19 mouse cellular contexts compared by ENCODE assay signal in the genomic region with DNA sequence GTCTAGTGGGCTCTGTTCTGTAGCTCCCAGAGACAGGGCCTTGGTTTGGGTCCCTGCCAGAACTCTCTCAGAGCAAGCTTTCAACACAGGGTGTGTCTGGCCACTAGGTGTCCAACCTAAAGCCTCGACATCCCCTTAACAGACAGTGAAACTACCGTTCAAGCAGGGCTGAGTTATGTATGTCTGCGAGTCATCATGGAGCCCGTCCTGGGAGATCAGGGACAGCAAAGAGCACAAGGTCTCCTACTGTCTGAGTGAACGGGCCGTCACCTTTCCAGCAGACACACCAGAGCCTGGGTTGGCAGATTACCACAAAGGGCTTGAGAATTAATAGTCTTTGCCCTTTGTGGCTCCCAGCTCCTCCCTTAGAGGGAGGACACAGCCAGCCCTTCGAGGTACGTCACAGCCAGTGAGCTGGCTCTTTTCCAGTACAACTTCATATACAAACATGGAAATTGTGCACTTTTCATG. TPM values are rescaled to one million over a fixed set of nuclear protein-coding genes. Genes with fewer than 3 reads are reported as not detected.
DNase-seq lines count a peak whose midpoint lies in the region; ATAC-seq and TF ChIP-seq lines count a peak whose summit lies in the region.
"Had no signal": no experiment of that assay in that cellular context is flagged by ENCODE, and none has a peak within 500 bp of the region (broad histone marks: within the 10 kb centered on the region; RNA-seq: fewer than 3 reads in every experiment).

No protein-coding gene starts in this region.

- H3K4me1 ChIP-seq in kidney, embryonic 14.5 days (ENCODE audit: control insufficient read depth, insufficient read depth, low read length), result peaks cover 11% of the 10 kb centered on the region; the same call in 1 of the 2 replicates
- peaks cover 0 to 8% of the 10 kb centered on the region in 2 experiments; a peak in 3 of 4 replicates for H3K4me1 ChIP-seq in CH12.LX (ENCODE audit: control insufficient read depth in 1 of 2, insufficient read depth in 2 of 2)
- H3K4me1 ChIP-seq: neural tube, embryonic 15.5 days had no signal

- H3K9me3 ChIP-seq in kidney, embryonic 14.5 days (ENCODE audit: control insufficient read depth, low read length), result no peaks in the 10 kb centered on the region
- H3K9me3 ChIP-seq in CH12.LX (replicated peaks; ENCODE audit: low read length), result no peaks in the 10 kb centered on the region
- H3K9me3 ChIP-seq: embryonic facial prominence, embryonic 12.5 days; liver, embryonic 15.5 days; midbrain, embryonic 15.5 days; neural tube, embryonic 15.5 days; stomach, embryonic 15.5 days had no signal

- peaks cover 8% of the 10 kb centered on the region; the same call in 1 of the 2 replicates for H3K36me3 ChIP-seq in kidney, embryonic 14.5 days (ENCODE audit: control insufficient read depth, insufficient read depth, low read length)
- H3K36me3 ChIP-seq in CH12.LX (replicated peaks in 1 of 2; ENCODE audit: control insufficient read depth in 1 of 2, insufficient read depth in 1 of 2, low read length in 1 of 2), result peaks cover 12 to 27% of the 10 kb centered on the region in 2 experiments
- H3K36me3 ChIP-seq: midbrain, embryonic 15.5 days; neural tube, embryonic 15.5 days had no signal

- peak; percentile 7 for TF ChIP-seq RAD21 in CH12.LX (IDR thresholded peaks at IDR 0.05; ENCODE audit: low read depth, low read length)

- H3K27ac ChIP-seq in kidney, embryonic 14.5 days (ENCODE audit: low read depth, low read length), result no peak overlapping the region
- no peak overlapping the region for H3K27ac ChIP-seq in CH12.LX (ENCODE audit: insufficient read depth, low read depth)
- H3K27ac ChIP-seq: embryonic facial prominence, embryonic 12.5 days; liver, embryonic 15.5 days; midbrain, embryonic 15.5 days; neural tube, embryonic 15.5 days; stomach, embryonic 15.5 days had no signal

- no peaks in the 10 kb centered on the region for H3K79me2 ChIP-seq in CH12.LX (replicated peaks; ENCODE audit: control insufficient read depth, extremely low read depth, insufficient read depth, poor library complexity, severe bottlenecking)

- no peak overlapping the region for H3K9ac ChIP-seq in kidney, embryonic 14.5 days (ENCODE audit: low read depth, low read length)
- no peak overlapping the region for H3K9ac ChIP-seq in CH12.LX (ENCODE audit: insufficient read depth, low read depth)
- H3K9ac ChIP-seq: embryonic facial prominence, embryonic 12.5 days; forebrain, postnatal 0 days; liver, embryonic 15.5 days; midbrain, embryonic 15.5 days; neural tube, embryonic 15.5 days; stomach, embryonic 15.5 days had no signal

- in situ Hi-C loops in CH12.LX (cut with MboI; ENCODE audit: low pct_ligation_motif_present, low pct_unique_long_range_greater_than_20kb, low sequenced_read_pairs), result no loop called here

- no peak for ATAC-seq in kidney, embryonic 14.5 days (ENCODE audit: low FRiP score, low TSS enrichment)
- ATAC-seq in erythroid progenitor cell, adult 5-6 weeks (replicated peaks; ENCODE audit: low FRiP score, poor library complexity, severe bottlenecking), result 0 out of 2 replicates have a peak, but pooled peaks have one; percentile 15
- ATAC-seq in megakaryocyte, adult 5-6 weeks (ENCODE audit: poor library complexity, severe bottlenecking), result 0 out of 2 replicates have a peak, but pooled peaks have one; percentile 24
- ATAC-seq: forebrain, postnatal 0 days; inflammation-experienced regulatory T-cells, adult 6 months; midbrain, embryonic 15.5 days had no signal

- no peak overlapping the region for H3K4me2 ChIP-seq in kidney, embryonic 14.5 days (replicated peaks; ENCODE audit: low read depth, low read length)
- no peak overlapping the region for H3K4me2 ChIP-seq in CH12.LX (ENCODE audit: insufficient read depth, low read depth, poor library complexity, severe bottlenecking)
- H3K4me2 ChIP-seq: embryonic facial prominence, embryonic 12.5 days; liver, embryonic 15.5 days; midbrain, embryonic 15.5 days; neural tube, embryonic 15.5 days; stomach, embryonic 15.5 days had no signal

- dilution Hi-C loops in CH12.LX (cut with MboI; ENCODE audit: extremely low pct_ligation_motif_present, extremely low pct_unique_long_range_greater_than_20kb, low sequenced_read_pairs), result no loop called here

- TF ChIP-seq CTCF in CH12.LX (conservative IDR thresholded peaks at IDR 0.05 in 1 of 2, IDR thresholded peaks at IDR 0.05 in 1 of 2; ENCODE audit: low read depth in 2 of 2, low read length in 2 of 2), result peak in 1 of 2 experiments; percentile 54; a peak in 2 of 4 replicates

- 53% methylated on average over 8 of the region's 8 CpGs for WGBS in kidney, embryonic 14.5 days

- no peak for TF ChIP-seq EP300 in CH12.LX (IDR thresholded peaks at IDR 0.05; ENCODE audit: low read length)

- TF ChIP-seq POLR2A in CH12.LX (IDR thresholded peaks at IDR 0.05; ENCODE audit: low read depth, low read length), result no peak

- H3K4me3 ChIP-seq in kidney, embryonic 14.5 days (ENCODE audit: low read length), result no peak overlapping the region
- no peak overlapping the region for H3K4me3 ChIP-seq in CH12.LX (replicated peaks in 1 of 3; ENCODE audit: low read depth in 2 of 3, low read length in 2 of 3, poor library complexity in 1 of 3)
- H3K4me3 ChIP-seq: embryonic facial prominence, embryonic 12.5 days; liver, embryonic 15.5 days; midbrain, embryonic 15.5 days; neural tube, embryonic 15.5 days; stomach, embryonic 15.5 days had no signal

- DNase-seq in kidney, adult 18-20 months, result peak; percentile 62
- no peak for DNase-seq in CH12.LX (ENCODE audit: extremely low read depth)
- no peak for DNase-seq in urinary bladder, postnatal 25 days (ENCODE audit: low spot score)
- no peak for DNase-seq in frontal cortex, postnatal 36 days (ENCODE audit: low spot score in 2 of 2)
- DNase-seq: cerebellum, adult 8-10 months; forebrain, postnatal 0 days; heart, postnatal 10 days; right cerebral cortex, postnatal 14 days had no signal

- H3K27me3 ChIP-seq in kidney, embryonic 14.5 days (ENCODE audit: control insufficient read depth, insufficient read depth, low read length), result no peaks in the 10 kb centered on the region
- H3K27me3 ChIP-seq in CH12.LX (replicated peaks), result no peaks in the 10 kb centered on the region
- H3K27me3 ChIP-seq: embryonic facial prominence, embryonic 12.5 days; midbrain, embryonic 15.5 days; neural tube, embryonic 15.5 days; stomach, embryonic 15.5 days had no signal

TF ChIP-seq in CH12.LX, 34 proteins besides CTCF, POLR2A, EP300 and RAD21:
- TF ChIP-seq MXI1 (IDR thresholded peaks at IDR 0.05; ENCODE audit: low read depth, low read length) (no peak), SMC3 (IDR thresholded peaks at IDR 0.05; ENCODE audit: low read depth, low read length) (peak; percentile 40), USF1 (IDR thresholded peaks at IDR 0.05; ENCODE audit: low read depth, low read length) (no peak), ZC3H11A (IDR thresholded peaks at IDR 0.05; ENCODE audit: low read depth, low read length) (no peak), RCOR1 (conservative IDR thresholded peaks at IDR 0.05; ENCODE audit: low read depth, low read length) (no peak), UBTF (IDR thresholded peaks at IDR 0.05; ENCODE audit: low read depth, low read length) (no peak), PAX5 (IDR thresholded peaks at IDR 0.05; ENCODE audit: low read length) (no peak)

RNA-seq across cellular contexts. Expression of gene Trcg1, which starts 10.9 kb away (rescaled TPM):
- polyA plus RNA-seq in kidney, embryonic 14.5 days (2014; fragmentation: Nextera tagmentation; extraction: Ambion mirVana), result not detected in 2 replicates
- total RNA-seq in CH12.LX (2012; rRNA removed) (not detected in 2 replicates), CH12.LX (2014; rRNA removed) (not detected in 2 replicates)
- polyA plus RNA-seq in CH12.LX (2012; ENCODE audit: insufficient read length, low read depth), result not detected in 2 replicates
- not detected in 2 replicates for total RNA-seq in erythroid progenitor cell, adult 5-6 weeks (2015; ENCODE audit: low replicate concordance)
- total RNA-seq in erythroid progenitor cell, adult 5-6 weeks (2017; ENCODE audit: low replicate concordance), result not detected in 2 replicates
- total RNA-seq in megakaryocyte, adult 5-6 weeks (2015), result not detected in 2 replicates
- total RNA-seq in megakaryocyte, adult 5-6 weeks (2017), result not detected in 2 replicates
- total RNA-seq: adrenal gland, postnatal 4 days; forebrain, postnatal 0 days; gastrocnemius, postnatal 4 days; heart, postnatal 10 days had no signal
- polyA plus RNA-seq: embryonic facial prominence, embryonic 12.5 days; forebrain, postnatal 0 days; inflammation-experienced regulatory T-cells, adult 6 months; liver, embryonic 15.5 days; midbrain, embryonic 15.5 days; neural tube, embryonic 15.5 days had no signal

RNA-seq across cellular contexts. Expression of gene 1700017B05Rik, which starts 15.2 kb away (rescaled TPM):
- 21.5 and 27.8 TPM in 2 replicates for polyA plus RNA-seq in kidney, embryonic 14.5 days (2014; fragmentation: Nextera tagmentation; extraction: Ambion mirVana)
- total RNA-seq in CH12.LX (2012; rRNA removed) (38.6 and 49.4 TPM in 2 replicates), CH12.LX (2014; rRNA removed) (23.4 and 26.4 TPM in 2 replicates)
- polyA plus RNA-seq in CH12.LX (2012; ENCODE audit: insufficient read length, low read depth), result 51.2 and 56.0 TPM in 2 replicates
- 46.5 and 50.8 TPM in 2 replicates for total RNA-seq in erythroid progenitor cell, adult 5-6 weeks (2015; ENCODE audit: low replicate concordance)
- total RNA-seq in erythroid progenitor cell, adult 5-6 weeks (2017; ENCODE audit: low replicate concordance), result 44.3 and 45.0 TPM in 2 replicates
- 15.6 and 17.9 TPM in 2 replicates for total RNA-seq in megakaryocyte, adult 5-6 weeks (2015)
- 8.4 and 15.1 TPM in 2 replicates for total RNA-seq in megakaryocyte, adult 5-6 weeks (2017)
